Mouse (Mus musculus): ENCODE data around the gene Prrc2a. TPM values are rescaled to one million over a fixed set of nuclear protein-coding genes. Genes with fewer than 3 reads are reported as not detected.

Gene Prrc2a
- total and polyA plus RNA-seq, 2 experiments from 2014 or later = 99.2 to 223 TPM

DNA sequence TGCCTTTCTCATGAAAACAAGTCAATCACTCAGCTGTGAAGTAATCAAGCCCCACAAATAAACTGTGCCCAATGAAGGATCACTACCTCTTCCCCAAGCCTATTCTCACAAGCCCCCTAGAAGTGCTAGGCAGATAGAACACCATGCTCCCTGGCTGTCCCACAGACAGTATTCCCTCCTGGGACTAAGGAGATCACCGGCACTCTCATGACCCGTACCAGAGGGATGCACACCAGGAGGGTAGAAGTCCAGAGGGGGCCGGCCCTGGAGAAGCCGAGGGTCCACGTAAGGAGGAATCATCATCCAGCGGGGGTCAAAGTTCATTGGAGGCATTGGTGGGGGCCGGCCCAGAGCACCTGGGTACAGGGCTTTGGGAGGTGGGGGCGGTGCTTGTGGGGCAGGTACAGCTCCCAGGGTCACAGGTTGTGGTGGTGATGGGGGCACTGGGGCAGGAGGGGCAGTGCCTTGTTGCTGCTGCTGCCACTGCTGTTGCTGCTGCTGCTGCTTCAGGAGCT is 7.0 kb downstream of the Prrc2a start:
- Histone ChIP-seq H3K4me2 (ENCODE audit: low read depth, low read length) (no peak overlapping the region), H3K4me1 (ENCODE audit: insufficient read depth, low read length) (0 out of 2 replicates have a peak, but pooled peaks cover 3% of the 10 kb centered on the region), H3K9me3 (ENCODE audit: low read length) (no peaks in the 10 kb centered on the region), H3K9ac (replicated peaks; ENCODE audit: low read length) (no peak overlapping the region), H3K27ac (no peak overlapping the region), H3K36me3 (ENCODE audit: insufficient read depth, low read length) (peaks cover 94% of the 10 kb centered on the region), H3K4me3 (ENCODE audit: low read length) (no peak overlapping the region), H3K27me3 (ENCODE audit: insufficient read depth, low read length) (no peaks in the 10 kb centered on the region)
- ATAC-seq (no peak), DNase-seq (ENCODE audit: low spot score) (no peak)
- 89% methylated on average over 8 of the region's 8 CpGs for WGBS
- TF ChIP-seq CTCF (IDR thresholded peaks at IDR 0.05; ENCODE audit: low read depth) = no peak

DNA sequence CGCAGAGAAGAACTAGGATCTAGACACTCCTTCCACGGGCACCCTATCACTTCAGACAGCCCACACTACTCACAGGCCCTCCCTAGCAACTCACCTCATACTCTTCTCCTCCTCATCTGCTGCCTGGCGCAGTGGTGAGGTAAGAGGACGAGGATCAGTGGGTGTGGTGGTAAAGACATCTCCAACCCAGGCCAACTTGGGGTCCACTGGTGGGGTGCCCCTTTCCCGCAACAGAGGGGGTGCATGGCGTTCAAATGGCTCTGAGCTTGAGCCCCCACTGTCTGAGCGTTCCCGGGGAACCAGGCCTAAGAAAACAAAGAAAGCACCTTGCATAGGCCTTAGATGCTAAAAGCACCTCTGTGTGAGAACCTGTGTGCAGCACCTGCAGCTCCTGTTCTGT is 7.4 kb downstream of the Prrc2a start:
- 90% methylated on average over 8 of the region's 8 CpGs for WGBS
- H3K4me1 ChIP-seq (ENCODE audit: insufficient read depth, low read length) = no peaks in the 10 kb centered on the region
- no peak overlapping the region for H3K9ac ChIP-seq (replicated peaks; ENCODE audit: low read length)
- no peak for TF ChIP-seq CTCF (IDR thresholded peaks at IDR 0.05; ENCODE audit: low read depth)
- H3K4me3 ChIP-seq (ENCODE audit: low read length) = no peak overlapping the region
- H3K27me3 ChIP-seq (ENCODE audit: insufficient read depth, low read length) = no peaks in the 10 kb centered on the region
- H3K27ac ChIP-seq = no peak overlapping the region
- H3K36me3 ChIP-seq (ENCODE audit: insufficient read depth, low read length) = peaks cover 99% of the 10 kb centered on the region
- DNase-seq (ENCODE audit: low spot score) (no peak), ATAC-seq (no peak)
- no peak overlapping the region for H3K4me2 ChIP-seq (ENCODE audit: low read depth, low read length)
- H3K9me3 ChIP-seq (ENCODE audit: low read length) = no peaks in the 10 kb centered on the region

- 88% methylated on average over 33 of the region's 33 CpGs for WGBS
Observed at GRCm38 (mm10) chr17:35156461-35157200, 8.1 kb downstream of the Prrc2a start.

DNA sequence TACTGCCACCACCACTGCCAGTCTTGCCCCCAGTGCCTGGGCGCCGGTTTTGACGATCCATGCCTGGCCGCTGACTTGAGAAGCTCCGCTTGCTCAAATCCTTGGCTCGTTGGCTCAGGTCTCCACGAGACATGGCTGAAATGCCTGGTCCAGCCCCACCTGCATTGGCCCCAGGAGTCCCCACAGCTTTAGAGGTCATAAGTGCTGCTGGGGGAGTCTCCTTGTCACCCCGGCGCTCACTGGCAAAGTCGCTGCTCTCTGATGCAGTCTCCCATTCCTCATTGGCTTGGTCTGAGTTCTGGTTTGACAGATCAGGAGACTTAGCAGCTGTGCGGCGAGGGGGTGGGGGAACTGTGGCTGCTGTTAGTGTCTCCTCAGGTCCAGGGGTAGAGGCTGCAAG is 9.2 kb downstream of the Prrc2a start:
- Histone ChIP-seq H3K27ac (no peak overlapping the region), H3K9ac (replicated peaks; ENCODE audit: low read length) (no peak overlapping the region), H3K4me3 (ENCODE audit: low read length) (no peak overlapping the region), H3K4me1 (ENCODE audit: insufficient read depth, low read length) (no peaks in the 10 kb centered on the region), H3K36me3 (ENCODE audit: insufficient read depth, low read length) (peaks cover 96% of the 10 kb centered on the region), H3K27me3 (ENCODE audit: insufficient read depth, low read length) (no peaks in the 10 kb centered on the region), H3K4me2 (ENCODE audit: low read depth, low read length) (no peak overlapping the region), H3K9me3 (ENCODE audit: low read length) (no peaks in the 10 kb centered on the region)
- no peak for DNase-seq (ENCODE audit: low spot score)
- TF ChIP-seq CTCF (IDR thresholded peaks at IDR 0.05; ENCODE audit: low read depth) = no peak
- WGBS = 84% methylated on average over 12 of the region's 12 CpGs
- no peak for ATAC-seq

More at GRCm38 (mm10) chr17:35156461-35157200, 8.1 kb downstream of the Prrc2a start:
- H3K4me1 ChIP-seq (ENCODE audit: insufficient read depth, low read length) = no peaks in the 10 kb centered on the region
- H3K27me3 ChIP-seq (ENCODE audit: insufficient read depth, low read length) = no peaks in the 10 kb centered on the region
- H3K4me3 ChIP-seq (ENCODE audit: low read length) = no peak overlapping the region
- H3K9me3 ChIP-seq (ENCODE audit: low read length) = no peaks in the 10 kb centered on the region
- H3K4me2 ChIP-seq (ENCODE audit: low read depth, low read length) = no peak overlapping the region
- no peak for DNase-seq (ENCODE audit: low spot score)
- H3K27ac ChIP-seq = no peak overlapping the region
- no peak for ATAC-seq
- no peak for TF ChIP-seq CTCF (IDR thresholded peaks at IDR 0.05; ENCODE audit: low read depth)
- H3K36me3 ChIP-seq (ENCODE audit: insufficient read depth, low read length) = peaks cover 98% of the 10 kb centered on the region
- no peak overlapping the region for H3K9ac ChIP-seq (replicated peaks; ENCODE audit: low read length)

DNA sequence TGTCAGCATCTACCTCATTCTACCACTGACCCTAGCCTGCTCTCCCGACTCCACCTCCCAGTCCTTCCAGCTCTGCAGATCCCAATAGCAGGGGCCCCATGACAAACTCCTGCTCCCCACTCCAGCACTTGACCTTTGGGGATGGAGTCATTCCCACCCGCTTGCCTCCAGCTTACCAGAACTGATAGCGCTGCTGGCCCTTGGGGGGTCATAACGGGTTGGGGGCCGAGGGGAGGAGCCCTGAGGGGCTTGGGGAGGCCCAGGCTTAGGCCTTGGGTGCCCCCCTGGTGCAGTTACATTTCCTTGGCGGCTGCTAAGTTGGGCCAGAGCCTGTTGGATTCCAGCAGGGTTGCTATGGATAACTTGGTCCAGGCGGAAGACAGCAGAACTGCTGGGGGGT is 10.1 kb downstream of the Prrc2a start:
- Histone ChIP-seq H3K4me2 (ENCODE audit: low read depth, low read length) (no peak overlapping the region), H3K9me3 (ENCODE audit: low read length) (no peaks in the 10 kb centered on the region), H3K27ac (no peak overlapping the region), H3K36me3 (ENCODE audit: insufficient read depth, low read length) (peaks cover 96% of the 10 kb centered on the region), H3K4me3 (ENCODE audit: low read length) (no peak overlapping the region), H3K27me3 (ENCODE audit: insufficient read depth, low read length) (no peaks in the 10 kb centered on the region), H3K4me1 (ENCODE audit: insufficient read depth, low read length) (no peaks in the 10 kb centered on the region), H3K9ac (replicated peaks; ENCODE audit: low read length) (no peak overlapping the region)
- WGBS = 64% methylated on average over 7 of the region's 7 CpGs
- DNase-seq (ENCODE audit: low spot score) = no peak
- no peak for TF ChIP-seq CTCF (IDR thresholded peaks at IDR 0.05; ENCODE audit: low read depth)
- ATAC-seq = no peak

- Histone ChIP-seq H3K27ac (no peak overlapping the region), H3K9me3 (ENCODE audit: low read length) (no peaks in the 10 kb centered on the region), H3K4me1 (ENCODE audit: insufficient read depth, low read length) (no peaks in the 10 kb centered on the region), H3K4me2 (ENCODE audit: low read depth, low read length) (no peak overlapping the region), H3K36me3 (ENCODE audit: insufficient read depth, low read length) (peaks cover 96% of the 10 kb centered on the region), H3K4me3 (ENCODE audit: low read length) (no peak overlapping the region), H3K27me3 (ENCODE audit: insufficient read depth, low read length) (no peaks in the 10 kb centered on the region), H3K9ac (replicated peaks; ENCODE audit: low read length) (no peak overlapping the region)
- ATAC-seq = no peak
- DNase-seq (ENCODE audit: low spot score) = no peak
- 92% methylated on average over 4 of the region's 4 CpGs for WGBS
- no peak for TF ChIP-seq CTCF (IDR thresholded peaks at IDR 0.05; ENCODE audit: low read depth)
Observed at GRCm38 (mm10) chr17:35153931-35154330, 10.8 kb downstream of the Prrc2a start.

DNA sequence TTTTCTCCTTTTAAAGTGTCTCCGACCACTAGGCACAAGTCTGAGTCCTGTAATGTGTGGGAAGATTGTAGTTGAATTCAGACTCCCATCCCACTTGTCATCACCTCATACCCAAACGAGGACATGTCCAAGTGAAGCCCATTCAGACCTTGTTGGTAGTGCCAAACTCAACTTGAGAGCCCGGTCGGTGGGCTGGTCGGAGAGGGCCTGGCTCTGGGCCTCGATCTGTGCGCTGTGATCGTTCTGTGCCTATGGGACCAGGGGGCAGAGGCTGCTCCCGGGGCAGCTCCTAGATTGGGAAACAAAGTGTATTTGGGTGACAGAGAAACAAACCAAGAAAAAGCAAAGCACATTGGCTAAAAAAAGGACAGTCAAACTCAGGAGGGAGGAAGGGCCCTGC is 11.6 kb downstream of the Prrc2a start:
- no peak for TF ChIP-seq CTCF (IDR thresholded peaks at IDR 0.05; ENCODE audit: low read depth)
- H3K4me1 ChIP-seq (ENCODE audit: insufficient read depth, low read length) = no peaks in the 10 kb centered on the region
- no peaks in the 10 kb centered on the region for H3K27me3 ChIP-seq (ENCODE audit: insufficient read depth, low read length)
- no peak overlapping the region for H3K4me3 ChIP-seq (ENCODE audit: low read length)
- H3K36me3 ChIP-seq (ENCODE audit: insufficient read depth, low read length) = peaks cover 93% of the 10 kb centered on the region
- H3K27ac ChIP-seq = no peak overlapping the region
- no peak overlapping the region for H3K4me2 ChIP-seq (ENCODE audit: low read depth, low read length)
- DNase-seq (ENCODE audit: low spot score) = no peak
- no peak for ATAC-seq
- 90% methylated on average over 9 of the region's 9 CpGs for WGBS
- no peaks in the 10 kb centered on the region for H3K9me3 ChIP-seq (ENCODE audit: low read length)
- H3K9ac ChIP-seq (replicated peaks; ENCODE audit: low read length) = no peak overlapping the region

Data from hindbrain, postnatal 0 days (tissue).